Mouse (Mus musculus) spleen, postnatal 10 days (tissue): ENCODE data around the gene Edn3.

Experiments
- DNase-seq, 2 experiments: peaks; one replicate each; pipeline ENCODE4 v3.0.0; 2021 to 2022; ENCODE audit warnings: low spot score in 2 of 2

The Edn3 gene

GRCm38 (mm10) chr2:174796998-174797397, 36.6 kb downstream of the Edn3 start:
- no peak for DNase-seq

GRCm38 (mm10) chr2:174797495-174798068, 37.2 kb downstream of the Edn3 start:
- DNase-seq = no peak

GRCm38 (mm10) chr2:174802453-174802852, 42.0 kb downstream of the Edn3 start:
- no peak for DNase-seq

- no peak for DNase-seq
These were observed 43.2 kb downstream of the Edn3 start for GRCm38 (mm10) chr2:174803661-174804060.

- DNase-seq = no peak
These were observed 47.5 kb downstream of the Edn3 start for GRCm38 (mm10) chr2:174807900-174808299.

- DNase-seq = no peak
These were observed 48.9 kb downstream of the Edn3 start for GRCm38 (mm10) chr2:174809296-174809695.

GRCm38 (mm10) chr2:174813306-174813705, 52.9 kb downstream of the Edn3 start:
- DNase-seq = no peak

GRCm38 (mm10) chr2:174816163-174816562, 55.7 kb downstream of the Edn3 start:
- no peak for DNase-seq

- no peak for DNase-seq
These were observed 59.9 kb downstream of the Edn3 start for GRCm38 (mm10) chr2:174820286-174820685.

- DNase-seq = no peak
These were observed 67.4 kb downstream of the Edn3 start for GRCm38 (mm10) chr2:174827829-174828228.

- no peak for DNase-seq
These were observed 73.2 kb downstream of the Edn3 start for GRCm38 (mm10) chr2:174833608-174834007.
